Mouse (Mus musculus) cortical plate, adult 2 months (tissue): Measurements from ENCODE around the gene Akt1s1. TPM values are rescaled to one million over a fixed set of nuclear protein-coding genes. Genes with fewer than 3 reads are reported as not detected.

Source experiments
- H3K27ac ChIP-seq: fragments of 200-500 bp; 2 replicates; pipeline ENCODE4 v1.5.1; 2012; ENCODE audit warnings: low read length, control low read depth, inconsistent platforms; ENCODE audit not compliant: insufficient read depth
- H3K4me1 ChIP-seq: fragments of 200-500 bp; 2 replicates; pipeline ENCODE4 v1.6.1; 2011; ENCODE audit warnings: low read length; ENCODE audit not compliant: control insufficient read depth, insufficient read depth
- H3K4me3 ChIP-seq: fragments of 200-500 bp; 2 replicates; pipeline ENCODE4 v1.5.1; 2011; ENCODE audit warnings: mild to moderate bottlenecking, low read length, control low read depth; ENCODE audit not compliant: insufficient read depth
- CTCF ChIP-seq: fragments of 200-500 bp; IDR thresholded peaks from 2 replicates; pipeline ENCODE4 v1.5.1; 2011; ENCODE audit warnings: mild to moderate bottlenecking, control low read depth, low read length; ENCODE audit not compliant: insufficient read depth; ENCODE audit errors: extremely low read depth
- POLR2A ChIP-seq: fragments of 200-500 bp; IDR thresholded peaks from 2 replicates; pipeline ENCODE4 v1.6.1; 2011; ENCODE audit warnings: mild to moderate bottlenecking, low read length, control low read depth; ENCODE audit not compliant: insufficient read depth; ENCODE audit errors: extremely low read depth
- polyA plus RNA-seq: library from polyadenylated mRNA; depleted of rRNA; stranded (reverse); fragments of >200 nt; gene quantifications from 2 replicates; pipeline ENCODE4 v1.2.3, GENCODE M21; 2012

Gene Akt1s1
- polyA plus RNA-seq, 1 experiment, result 97.5 TPM

DNA sequence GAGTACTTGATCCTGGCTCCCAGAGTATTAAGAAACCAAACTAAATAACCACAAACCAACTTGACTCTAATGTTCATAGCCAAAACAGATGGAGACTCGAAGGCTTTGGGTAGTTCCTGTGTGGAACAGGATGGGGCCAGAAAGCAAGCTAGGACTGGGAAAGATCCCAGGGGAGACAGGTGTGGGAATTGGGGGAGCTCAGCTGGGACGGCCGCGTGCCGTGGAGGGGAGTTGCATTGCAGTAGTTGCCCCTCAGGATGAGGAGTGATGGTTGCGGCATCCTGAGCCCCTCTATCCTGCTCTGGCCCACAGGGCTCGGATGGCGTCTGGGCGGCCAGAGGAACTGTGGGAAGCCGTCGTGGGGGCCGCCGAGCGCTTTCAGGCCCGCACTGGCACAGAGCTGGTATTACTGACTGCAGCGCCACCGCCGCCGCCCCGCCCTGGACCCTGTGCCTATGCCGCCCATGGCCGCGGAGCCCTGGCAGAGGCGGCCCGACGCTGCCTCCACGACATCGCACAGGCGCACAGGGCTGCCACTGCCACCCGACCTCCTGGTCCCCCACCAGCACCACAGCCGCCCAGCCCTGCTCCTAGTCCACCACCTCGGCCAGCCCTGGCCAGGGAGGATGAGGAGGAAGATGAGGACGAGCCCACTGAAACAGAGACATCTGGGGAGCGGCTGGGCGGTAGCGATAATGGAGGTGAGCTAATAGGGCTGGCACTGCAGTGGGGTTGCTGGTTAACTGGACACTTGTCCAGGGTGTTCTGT lies 3.7 kb downstream of the Akt1s1 start:
- Histone ChIP-seq H3K4me3 (no peak overlapping the region), H3K27ac (no peak overlapping the region), H3K4me1 (peaks cover 3% of the 10 kb centered on the region)
- TF ChIP-seq POLR2A, result no peak
- TF ChIP-seq CTCF, result no peak

DNA sequence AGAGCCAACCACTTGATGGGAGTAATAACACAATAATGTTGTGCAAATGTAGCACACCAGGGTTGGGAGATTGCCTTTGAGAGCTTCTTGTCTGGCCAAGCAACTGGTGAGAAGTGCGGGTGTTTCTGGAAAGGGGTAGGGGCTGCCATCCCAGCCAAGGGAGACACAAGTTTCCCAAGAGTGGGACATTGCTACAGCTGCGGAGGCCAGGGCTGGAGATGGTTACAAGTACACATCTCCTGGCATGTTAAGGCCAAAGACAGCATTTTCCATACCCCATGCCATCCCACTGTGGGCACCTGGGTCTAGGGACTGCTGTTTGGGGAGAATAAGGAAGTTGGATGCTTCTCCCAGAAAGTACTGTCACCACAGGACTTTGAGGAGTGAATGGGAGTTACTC lies 4.3 kb downstream of the Akt1s1 start:
- Histone ChIP-seq H3K27ac (no peak overlapping the region), H3K4me1 (no peaks in the 10 kb centered on the region; the same call in 1 of the 2 replicates), H3K4me3 (no peak overlapping the region)
- TF ChIP-seq POLR2A (no peak), CTCF (no peak)

DNA sequence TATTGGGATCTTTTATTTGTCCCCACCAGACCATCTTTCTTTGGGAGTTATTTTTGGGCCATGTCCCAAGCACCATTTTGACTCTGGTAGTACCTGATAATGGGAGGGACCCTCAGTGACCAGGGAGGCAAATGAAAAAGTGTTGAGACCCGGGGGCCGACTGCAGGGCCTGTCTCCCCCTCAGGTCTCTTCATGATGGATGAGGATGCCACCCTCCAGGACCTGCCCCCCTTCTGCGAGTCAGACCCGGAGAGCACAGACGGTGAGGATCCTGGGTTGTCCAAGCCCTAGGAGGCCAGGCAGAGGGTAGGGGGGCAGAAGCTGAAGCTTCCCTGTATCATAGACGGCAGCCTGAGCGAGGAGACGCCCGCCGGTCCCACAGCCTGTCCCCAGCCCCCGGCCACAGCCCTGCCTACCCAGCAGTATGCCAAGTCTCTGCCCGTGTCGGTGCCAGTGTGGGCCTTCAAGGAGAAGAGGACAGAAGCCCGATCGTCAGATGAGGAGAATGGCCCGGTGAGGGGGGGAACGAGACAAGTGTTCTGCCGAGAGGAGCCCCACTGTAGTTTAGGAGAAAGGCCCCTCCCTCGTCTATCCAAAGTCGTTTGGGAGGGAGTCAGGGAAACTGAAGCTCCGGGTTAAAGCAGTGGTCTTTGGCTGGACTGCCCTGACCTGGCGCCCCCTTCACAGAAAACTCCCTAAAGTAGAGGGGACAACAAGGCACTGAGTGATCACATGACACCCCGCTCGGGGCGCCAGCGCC lies 5.0 kb downstream of the Akt1s1 start:
- H3K27ac ChIP-seq, result peak overlapping the region; percentile 92
- TF ChIP-seq CTCF (no peak), POLR2A (no peak)
- peak overlapping the region; percentile 58 for H3K4me3 ChIP-seq
- no peaks in the 10 kb centered on the region; the same call in 1 of the 2 replicates for H3K4me1 ChIP-seq

DNA sequence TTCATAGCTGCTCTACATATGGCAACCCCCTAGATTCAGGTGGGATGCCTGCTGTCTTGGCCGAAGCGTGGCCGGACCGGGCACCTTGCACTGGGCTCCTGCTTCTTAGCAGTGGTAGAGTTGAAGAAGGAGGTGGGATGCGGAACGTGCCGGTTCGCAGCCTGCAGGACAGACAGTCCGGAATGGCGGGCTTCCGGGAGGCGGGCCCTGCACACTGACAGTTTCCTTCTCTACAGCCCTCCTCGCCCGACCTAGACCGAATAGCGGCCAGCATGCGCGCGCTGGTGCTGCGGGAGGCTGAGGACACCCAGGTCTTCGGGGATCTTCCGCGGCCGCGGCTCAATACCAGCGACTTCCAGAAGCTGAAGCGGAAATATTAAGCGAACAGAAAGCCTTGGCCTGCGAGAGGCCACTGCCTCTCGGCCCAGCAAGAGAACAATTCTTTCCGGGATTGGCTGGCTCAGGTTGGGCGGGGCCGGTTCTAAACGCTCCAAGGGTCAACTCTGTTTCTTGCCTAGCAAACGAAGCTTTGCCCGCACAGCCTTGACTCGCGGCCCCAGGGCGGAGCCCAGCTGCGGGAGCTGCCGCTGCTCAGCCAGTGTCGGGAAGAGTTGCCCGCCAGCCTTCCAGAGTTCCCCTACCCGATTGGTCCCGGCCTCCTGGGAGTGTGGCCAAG lies 5.7 kb downstream of the Akt1s1 start:
- TF ChIP-seq CTCF, result no peak
- TF ChIP-seq POLR2A, result peak; percentile 48
- Histone ChIP-seq H3K4me3 (peak overlapping the region; percentile 58), H3K4me1 (no peaks in the 10 kb centered on the region; the same call in 1 of the 2 replicates), H3K27ac (peak overlapping the region; percentile 92)

DNA sequence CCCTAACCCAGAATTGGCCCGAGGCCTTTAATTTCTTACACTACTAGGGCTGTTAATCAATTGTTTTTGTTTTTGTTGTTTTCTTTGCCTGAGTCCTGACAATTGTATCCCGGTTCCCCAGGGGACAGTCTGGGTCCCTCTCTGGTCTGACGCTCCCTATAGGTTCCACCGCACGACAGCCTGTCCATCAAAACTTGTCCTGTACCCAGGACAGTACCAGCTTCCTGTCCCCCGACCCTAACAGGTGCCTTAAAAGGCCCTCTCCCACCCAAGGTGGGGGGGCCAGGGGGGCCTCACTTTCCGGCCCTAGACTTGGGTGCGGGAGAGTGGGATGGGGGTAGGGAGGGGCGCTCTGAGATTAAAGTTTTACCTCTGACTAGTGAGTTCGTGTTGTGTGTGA lies 6.2 kb downstream of the Akt1s1 start:
- H3K4me1 ChIP-seq, result no peaks in the 10 kb centered on the region; the same call in 1 of the 2 replicates
- TF ChIP-seq POLR2A (no peak), CTCF (no peak)
- peak overlapping the region; percentile 58 for H3K4me3 ChIP-seq
- H3K27ac ChIP-seq, result peak overlapping the region; percentile 92

DNA sequence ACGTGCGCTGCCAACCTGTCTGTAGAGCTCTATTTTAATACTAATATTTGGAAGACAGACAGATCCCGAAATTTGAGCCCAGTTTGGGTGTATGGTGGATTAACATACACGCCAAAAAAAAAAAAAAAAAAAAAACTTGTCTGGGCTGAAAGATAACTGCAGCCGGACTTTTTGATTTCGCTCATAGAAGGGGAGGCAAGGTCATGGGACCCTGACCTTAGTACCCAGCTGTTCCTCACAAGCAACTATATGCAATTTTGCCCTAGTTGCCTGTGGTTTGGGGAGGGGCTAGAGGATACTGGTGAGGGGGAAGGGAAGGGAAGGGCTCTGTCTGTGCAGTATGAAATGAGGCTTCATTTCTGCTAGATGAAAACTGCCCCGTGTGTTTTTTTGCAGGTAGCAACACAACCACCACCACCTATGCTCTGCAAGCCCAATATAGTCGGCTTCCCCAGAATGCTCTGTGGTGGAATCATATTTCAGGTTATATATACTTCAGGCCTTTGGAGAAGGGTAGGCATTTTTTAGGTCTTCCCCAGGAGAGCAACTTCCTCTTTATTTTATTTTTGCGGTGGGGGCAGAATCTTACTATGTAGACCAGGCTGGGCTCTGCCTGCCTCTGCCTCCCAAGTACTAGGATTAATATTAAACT lies 7.6 kb downstream of the Akt1s1 start:
- Histone ChIP-seq H3K4me1 (no peaks in the 10 kb centered on the region), H3K4me3 (peak overlapping the region; percentile 79; the same call in 1 of the 2 replicates), H3K27ac (no peak overlapping the region)
- no peak for TF ChIP-seq CTCF
- no peak for TF ChIP-seq POLR2A

DNA sequence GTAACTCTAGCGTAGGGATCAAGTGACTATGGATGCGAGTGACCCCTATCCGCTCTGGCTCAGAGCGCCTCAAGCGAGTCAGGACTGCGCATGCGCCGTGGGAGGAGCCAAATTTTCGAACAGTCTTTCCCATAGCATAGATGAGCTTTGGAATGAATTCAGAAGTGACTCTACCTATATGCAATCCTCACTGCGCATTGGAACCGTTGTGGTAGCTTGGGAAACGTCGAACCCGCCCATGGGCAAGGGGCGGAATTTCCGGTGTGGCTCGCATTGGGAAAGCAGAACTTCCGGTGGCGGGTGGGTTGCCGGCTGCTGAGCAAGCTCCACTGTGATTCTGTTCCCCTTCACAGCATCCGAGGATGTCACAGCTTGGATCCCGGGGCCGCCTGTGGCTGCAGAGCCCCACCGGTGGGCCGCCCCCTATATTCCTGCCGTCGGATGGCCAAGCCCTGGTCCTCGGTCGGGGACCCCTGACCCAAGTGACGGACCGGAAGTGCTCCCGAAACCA lies 8.3 kb downstream of the Akt1s1 start, which contains the start of gene Pnkp:
Gene Pnkp (plus strand): TSS at position 98 of the 511 bp plus-strand sequence.
- no peaks in the 10 kb centered on the region for H3K4me1 ChIP-seq
- H3K4me3 ChIP-seq, result peak within 1 kb of the TSS; percentile 79
- H3K27ac ChIP-seq, result peak within 1 kb of the TSS; percentile 38
- no peak for TF ChIP-seq CTCF
- TF ChIP-seq POLR2A, result peak; percentile 88

DNA sequence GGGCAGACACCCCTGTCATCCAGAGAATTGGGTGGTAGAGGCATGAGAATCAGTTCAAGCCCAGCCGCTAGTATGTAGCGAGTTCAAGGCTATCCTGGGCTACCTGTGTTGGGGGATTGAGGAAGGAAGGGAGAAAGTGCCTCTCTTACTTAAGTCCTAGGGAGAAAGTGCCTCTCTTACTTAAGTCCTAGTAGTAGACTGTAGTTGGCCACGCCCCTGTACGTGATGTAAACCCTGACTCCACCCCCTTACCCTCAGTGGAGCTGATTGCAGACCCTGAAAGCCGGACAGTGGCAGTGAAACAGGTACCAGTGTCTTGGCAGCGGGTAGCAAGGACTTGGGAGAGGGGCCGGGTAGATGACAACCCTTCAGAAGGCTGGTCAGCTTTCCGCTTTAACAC lies 9.1 kb downstream of the Akt1s1 start:
- no peak overlapping the region for H3K27ac ChIP-seq
- H3K4me1 ChIP-seq, result no peaks in the 10 kb centered on the region
- no peak for TF ChIP-seq CTCF
- TF ChIP-seq POLR2A, result 0 out of 2 replicates have a peak, but pooled peaks have one; percentile 33
- H3K4me3 ChIP-seq, result peak overlapping the region; percentile 79

DNA sequence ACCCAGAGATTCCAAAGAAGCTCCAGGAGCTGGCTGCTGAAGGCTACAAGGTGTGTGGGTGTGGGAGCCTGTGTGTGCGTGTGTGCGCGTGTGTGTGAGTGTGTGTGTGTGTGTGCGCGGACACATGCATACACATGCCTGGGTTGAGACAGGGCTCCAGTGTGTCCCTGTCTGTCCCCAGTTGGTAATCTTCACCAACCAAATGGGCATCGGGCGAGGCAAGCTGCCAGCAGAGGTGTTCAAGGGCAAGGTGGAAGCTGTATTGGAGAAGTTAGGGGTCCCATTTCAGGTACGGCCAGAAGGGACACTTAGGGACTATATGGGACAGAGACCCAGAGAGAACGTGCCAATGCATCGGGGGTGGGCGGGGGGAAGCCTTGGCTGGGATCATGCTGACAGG lies 11.1 kb downstream of the Akt1s1 start:
- Histone ChIP-seq H3K4me3 (no peak overlapping the region), H3K27ac (no peak overlapping the region), H3K4me1 (no peaks in the 10 kb centered on the region)
- no peak for TF ChIP-seq POLR2A
- TF ChIP-seq CTCF, result no peak
